Mouse (Mus musculus) thymus, postnatal 25 days (tissue): Measurements from ENCODE around the gene BC030867.
"Not testable (repeated sequence)": the region's sequence is repeated elsewhere in the genome, so short reads cannot be mapped to it uniquely, and the experiment has no call there.

Source experiments
- DNase-seq: peaks from one replicate; pipeline ENCODE4 v3.0.0; 2022

The BC030867 gene

DNA sequence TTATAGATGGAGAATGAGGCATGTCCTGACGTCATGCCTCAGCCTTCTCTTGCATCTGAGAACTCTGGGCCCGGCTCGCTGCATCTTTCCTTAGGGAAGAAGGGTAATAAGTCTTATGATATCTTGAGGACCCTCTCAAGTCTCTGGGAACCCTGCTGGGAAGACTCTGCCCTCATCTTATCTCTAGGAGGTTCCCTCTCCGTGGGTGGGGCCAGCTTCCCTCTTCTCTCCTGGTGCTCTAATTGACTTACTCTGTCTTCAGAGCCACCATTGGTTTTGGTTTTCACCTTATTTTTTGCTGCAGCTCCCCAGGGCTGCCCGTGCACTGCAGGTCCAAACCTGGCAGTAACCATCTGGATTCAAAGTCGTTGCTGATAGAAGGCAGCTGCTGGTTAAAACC is 9.4 kb downstream of the BC030867 start:
- no peak for DNase-seq

GRCm38 (mm10) chr11:102258521-102258920 is 9.8 kb downstream of the BC030867 start:
- DNase-seq: no peak

DNA sequence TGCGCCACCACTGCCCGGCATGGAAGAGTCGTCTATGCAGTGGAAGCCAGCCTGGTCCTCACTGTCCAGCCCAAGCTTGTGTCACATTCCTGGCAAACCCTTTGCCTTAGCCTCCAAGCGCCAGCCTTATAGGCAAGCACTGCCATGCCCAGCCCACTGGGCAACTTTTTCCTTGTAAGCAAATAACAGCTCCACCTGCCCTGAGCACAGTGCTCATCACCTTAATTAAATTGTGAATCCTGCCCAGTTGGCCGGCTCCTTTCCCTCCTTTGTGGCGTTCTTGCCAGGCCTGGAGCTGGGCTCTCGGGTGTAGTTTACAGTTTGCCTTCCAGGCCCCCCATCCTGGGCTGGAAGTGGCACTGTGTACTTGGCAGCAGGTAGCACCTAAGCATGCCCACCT is 14.5 kb downstream of the BC030867 start:
- no peak for DNase-seq

- DNase-seq: no peak
Observed at GRCm38 (mm10) chr11:102265816-102266215, 17.1 kb downstream of the BC030867 start.

DNA sequence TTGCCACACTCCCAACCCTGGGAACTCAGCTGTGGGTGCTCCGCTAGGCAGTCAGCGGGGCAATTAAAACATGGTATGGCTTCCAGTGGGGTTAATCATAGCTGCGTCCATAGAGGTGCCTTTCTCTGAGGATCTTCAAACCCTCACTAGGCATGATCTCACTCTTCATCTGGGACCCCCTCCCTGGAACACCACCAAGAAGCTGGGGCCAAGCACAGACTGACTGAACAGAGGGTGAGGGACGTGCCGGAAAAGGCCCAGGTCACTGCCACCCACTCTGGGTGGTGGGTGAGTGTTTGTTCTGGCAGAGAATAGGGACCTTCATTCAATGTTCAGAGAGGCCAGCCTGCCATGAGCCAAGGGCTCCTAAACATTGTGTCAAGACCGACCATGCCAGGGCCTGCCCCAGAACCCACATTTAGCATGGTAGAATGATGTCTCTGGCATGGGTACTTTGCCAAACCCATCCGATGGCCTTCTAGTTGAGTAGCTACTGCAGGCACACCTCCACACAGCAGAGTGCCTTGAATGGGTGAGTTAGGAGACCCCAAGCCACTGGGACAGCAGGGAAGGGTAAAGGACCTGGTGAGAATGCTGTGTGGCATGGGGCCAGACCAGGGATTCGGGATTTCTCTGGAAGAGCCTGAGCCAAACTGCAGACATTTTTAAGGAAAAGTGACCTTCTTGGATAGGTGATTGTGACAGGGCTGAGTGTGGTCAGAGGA is 18.1 kb downstream of the BC030867 start:
- no peak for DNase-seq

- DNase-seq: peak; percentile 59
Observed at GRCm38 (mm10) chr11:102267480-102267879, 18.8 kb downstream of the BC030867 start.

DNA sequence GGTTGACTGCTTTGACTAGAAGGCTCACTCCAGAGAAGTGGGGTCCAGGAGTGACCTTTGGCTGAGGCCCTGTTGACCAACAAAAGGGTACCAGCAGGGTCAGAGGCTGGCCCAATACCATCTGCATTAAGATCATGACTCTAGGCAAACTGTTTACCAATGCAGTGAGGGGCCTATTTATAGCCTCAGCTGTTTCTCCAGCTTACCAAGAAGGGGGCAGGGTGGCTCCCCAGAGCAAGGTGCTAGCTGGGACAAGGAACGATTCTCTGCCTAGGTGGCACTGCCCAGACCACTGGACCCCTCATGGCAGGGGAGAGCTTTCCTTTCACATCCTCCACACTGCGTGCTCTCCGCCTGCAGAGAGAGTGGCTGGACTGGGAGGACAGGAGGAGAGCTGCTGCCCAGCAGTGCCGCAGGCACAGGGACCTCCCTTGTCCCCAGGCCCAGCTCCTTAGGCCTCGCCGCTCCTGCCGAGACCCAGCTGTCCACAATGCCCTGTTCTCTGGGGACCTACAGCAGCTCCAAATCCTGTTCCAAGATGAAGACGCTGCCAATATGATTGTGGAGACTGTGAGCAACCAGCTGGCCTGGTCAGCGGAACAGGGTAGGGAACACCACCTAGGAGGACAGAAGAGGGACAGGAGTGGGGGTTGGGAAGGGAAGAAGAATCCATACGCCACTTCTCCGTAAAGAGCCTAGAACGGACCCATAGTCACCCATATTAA is 20.0 kb downstream of the BC030867 start, which contains the start of gene Asb16:
Asb16 (plus strand) TSS at position 224 of the 725 bp plus-strand sequence.
- DNase-seq: no peak

DNA sequence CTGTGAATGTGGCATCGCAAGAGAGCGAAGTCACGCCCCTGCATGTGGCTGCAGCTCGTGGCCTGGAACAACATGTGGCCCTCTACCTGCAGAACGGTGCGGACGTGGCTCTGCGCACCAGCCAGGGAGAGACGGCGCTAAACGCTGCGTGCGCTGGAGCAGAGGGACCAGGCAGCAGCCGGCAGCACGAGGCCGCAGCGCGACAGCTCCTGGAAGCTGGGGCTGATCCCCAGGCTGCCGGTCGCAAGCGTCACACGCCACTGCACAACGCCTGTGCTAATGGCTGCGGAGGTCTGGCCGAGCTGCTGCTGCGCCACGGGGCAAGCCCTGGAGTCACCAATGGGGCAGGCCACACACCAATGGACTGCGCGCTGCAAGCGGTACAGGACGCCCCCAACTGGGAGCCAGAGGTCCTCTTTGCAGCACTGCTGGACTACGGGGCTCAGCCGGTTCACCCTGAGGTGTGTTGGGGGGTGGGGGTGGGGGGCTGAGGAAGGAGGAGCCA is 27.8 kb downstream of the BC030867 start:
- no peak for DNase-seq

- DNase-seq: no peak
Observed at GRCm38 (mm10) chr11:102277754-102278153, 29.1 kb downstream of the BC030867 start.

DNA sequence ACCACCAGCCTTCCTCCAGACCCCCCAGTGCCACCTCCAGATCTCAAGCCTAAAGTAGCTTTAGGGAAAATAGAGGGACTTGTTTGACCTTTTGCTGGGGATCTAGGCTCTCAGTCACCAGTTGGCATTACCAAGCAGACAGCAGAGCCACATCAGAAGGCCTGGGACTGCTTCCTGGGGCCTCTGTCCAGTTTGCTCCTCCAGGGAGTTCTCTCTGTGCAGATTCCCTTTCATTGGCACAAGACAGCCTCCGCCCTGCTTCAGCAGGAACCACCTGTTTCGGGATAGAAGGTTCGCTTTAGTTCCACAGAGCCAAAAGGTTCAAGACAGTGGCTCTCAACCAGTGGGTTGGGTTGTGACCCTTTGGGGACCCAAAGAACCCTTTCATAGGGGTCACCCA is 30.9 kb downstream of the BC030867 start:
- DNase-seq: no peak

- DNase-seq: not testable (repeated sequence)
Observed at GRCm38 (mm10) chr11:102280267-102280666, 31.6 kb downstream of the BC030867 start.

DNA sequence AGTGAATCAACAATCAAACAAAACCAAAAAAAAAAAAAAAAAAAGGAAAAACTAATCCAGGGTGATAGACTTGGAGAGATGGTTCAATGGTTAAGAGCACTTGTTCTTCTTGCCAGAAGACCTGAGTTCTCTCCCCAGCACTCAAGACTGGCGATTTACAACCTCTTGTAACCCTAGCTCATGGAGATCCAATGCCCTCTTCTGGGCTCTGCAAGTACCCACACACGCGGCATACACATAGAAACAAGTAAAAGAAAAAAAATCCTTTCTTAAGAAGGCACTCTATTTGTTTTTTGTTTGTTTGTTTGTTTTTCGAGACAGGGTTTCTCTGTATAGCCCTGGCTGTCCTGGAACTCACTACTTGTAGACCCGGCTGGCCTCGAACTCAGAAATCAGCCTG is 35.2 kb downstream of the BC030867 start:
- DNase-seq: no peak

- peak; percentile 95 for DNase-seq
Observed at GRCm38 (mm10) chr11:102284501-102285094, 35.9 kb downstream of the BC030867 start, which contains the start of gene Tmub2. TSS of gene Tmub2 (plus strand) at chr11:102284931.

GRCm38 (mm10) chr11:102285095-102285834 is 36.6 kb downstream of the BC030867 start:
- no peak for DNase-seq

DNA sequence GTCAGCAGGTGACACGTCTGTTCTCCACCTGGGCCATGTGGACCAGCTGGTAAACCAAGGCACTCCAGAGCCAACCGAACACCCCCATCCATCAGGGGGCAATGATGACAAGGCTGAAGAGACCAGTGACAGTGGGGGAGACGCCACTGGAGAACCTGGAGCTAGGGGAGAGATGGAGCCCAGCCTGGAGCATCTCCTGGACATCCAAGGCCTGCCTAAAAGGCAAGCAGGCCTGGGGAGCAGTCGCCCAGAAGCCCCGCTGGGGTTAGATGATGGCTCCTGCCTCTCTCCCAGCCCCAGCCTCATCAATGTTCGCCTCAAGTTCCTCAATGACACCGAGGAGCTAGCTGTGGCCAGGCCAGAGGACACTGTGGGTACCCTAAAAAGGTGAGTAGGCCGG is 38.8 kb downstream of the BC030867 start:
- no peak for DNase-seq

- no peak for DNase-seq
Observed at GRCm38 (mm10) chr11:102288027-102288804, 39.5 kb downstream of the BC030867 start.

GRCm38 (mm10) chr11:102288913-102289312 is 40.2 kb downstream of the BC030867 start:
- DNase-seq: no peak

DNA sequence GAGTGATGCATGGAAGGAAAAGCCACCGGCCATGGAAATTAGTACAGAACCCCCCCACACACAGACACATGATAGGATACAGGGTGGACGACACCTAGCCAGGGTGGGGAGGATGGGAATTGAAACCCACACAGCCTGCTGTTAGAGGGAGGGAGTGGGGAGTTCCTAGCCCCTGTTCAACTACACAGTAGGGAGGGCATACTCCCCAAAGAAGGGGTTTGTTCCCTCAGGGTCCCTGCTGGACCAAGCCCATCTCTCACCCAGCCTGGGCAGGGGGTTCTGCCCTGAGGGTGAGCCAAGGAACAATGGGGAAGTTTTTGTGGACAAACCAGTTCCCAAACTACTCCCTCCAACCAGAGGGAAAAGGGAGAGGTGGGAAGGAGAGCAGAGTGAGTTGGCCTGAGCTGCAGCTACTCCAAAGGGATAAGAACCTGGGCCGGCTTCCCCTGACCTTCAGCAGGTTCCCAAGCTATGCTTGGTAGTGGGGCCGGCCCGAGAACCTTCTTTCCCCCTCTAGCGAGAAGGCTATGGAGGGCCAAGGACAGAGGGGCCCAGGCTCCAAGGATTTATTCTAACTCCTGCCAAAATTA is 40.9 kb downstream of the BC030867 start:
- no peak for DNase-seq

GRCm38 (mm10) chr11:102290141-102290540 is 41.5 kb downstream of the BC030867 start:
- DNase-seq: no peak

DNA sequence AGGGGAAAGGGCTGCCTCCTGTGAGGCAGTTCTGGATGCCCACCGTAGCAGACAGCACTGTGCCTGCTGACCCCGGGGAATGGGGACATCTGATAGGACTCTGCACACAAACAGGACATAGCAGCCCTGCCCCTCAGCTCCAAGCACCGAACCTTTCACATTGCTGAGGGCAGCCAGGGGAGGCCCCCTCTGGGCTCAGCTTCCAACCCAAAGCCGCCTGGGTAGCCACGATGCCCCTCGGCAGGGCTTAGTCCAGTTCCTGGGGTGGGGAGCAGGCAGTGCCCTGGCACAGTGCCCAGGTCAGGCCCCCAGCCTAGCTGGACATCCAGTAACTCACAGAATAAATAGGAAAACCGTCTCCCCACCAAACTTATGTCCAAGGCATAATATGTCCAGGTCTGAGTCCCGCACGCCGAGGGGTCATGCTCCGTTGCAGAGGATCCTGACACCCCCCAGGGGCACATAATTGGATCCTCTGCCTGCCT is 42.4 kb downstream of the BC030867 start:
- DNase-seq: no peak

GRCm38 (mm10) chr11:102293971-102294370 is 45.3 kb downstream of the BC030867 start:
- DNase-seq: no peak
